Mouse (Mus musculus) hindbrain, embryonic 14.5 days (tissue): Measurements from ENCODE around the gene Hirip3. TPM values are rescaled to one million over a fixed set of nuclear protein-coding genes. Genes with fewer than 3 reads are reported as not detected.

ENCODE experiments used
- polyA plus RNA-seq: library from polyadenylated mRNA; unstranded; fragments of >200 nt; fragmentation: Nextera tagmentation; extraction: Ambion mirVana; gene quantifications from 2 replicates; pipeline ENCODE4 v1.2.1, GENCODE M21; 2014

The Hirip3 gene
- polyA plus RNA-seq, 1 experiment from 2014 or later: 10.1 TPM

Other genes starting within 250 kb of the Hirip3 start
- gene Nupr1, start 231.1 kb upstream of the Hirip3 start, polyA plus RNA-seq: 11.4 and 12.4 TPM in 2 replicates
- 58.0 and 61.1 TPM in 2 replicates for gene Sgf29, start 212.7 kb upstream of the Hirip3 start, polyA plus RNA-seq
- 2.5 and 5.3 TPM in 2 replicates for gene Sult1a1, start 185.5 kb upstream of the Hirip3 start, polyA plus RNA-seq
- 124 and 159 TPM in 2 replicates for gene Bola2, start 166.6 kb upstream of the Hirip3 start, polyA plus RNA-seq
- 10.7 and 10.9 TPM in 2 replicates for gene Slx1b, start 166.2 kb upstream of the Hirip3 start, polyA plus RNA-seq
- 82.2 and 99.7 TPM in 2 replicates for gene Coro1a, start 154.2 kb upstream of the Hirip3 start, polyA plus RNA-seq
- 96.5 and 97.0 TPM in 2 replicates for gene Mapk3, start 102.4 kb upstream of the Hirip3 start, polyA plus RNA-seq
- 1.0 and 1.8 TPM in 2 replicates for gene Gdpd3, start 95.6 kb upstream of the Hirip3 start, polyA plus RNA-seq
- gene Ypel3, start 85.0 kb upstream of the Hirip3 start, polyA plus RNA-seq: 206 and 218 TPM in 2 replicates
- 0.21 and 0.26 TPM in 2 replicates for gene Tbx6, start 80.5 kb upstream of the Hirip3 start, polyA plus RNA-seq
- 177 and 182 TPM in 2 replicates for gene Ppp4c, start 69.5 kb upstream of the Hirip3 start, polyA plus RNA-seq
- 53.2 and 54.7 TPM in 2 replicates for gene Fam57b, start 64.3 kb upstream of the Hirip3 start, polyA plus RNA-seq
- gene 4930451I11Rik, start 30.3 kb upstream of the Hirip3 start, polyA plus RNA-seq: 0.74 TPM in 1 of 2 replicates, not detected in the other
- 16.5 and 25.7 TPM in 2 replicates for gene Doc2a, start 14.6 kb upstream of the Hirip3 start, polyA plus RNA-seq
- 93.7 and 95.3 TPM in 2 replicates for gene Ino80e, start 405 bp downstream of the Hirip3 start, polyA plus RNA-seq
- 36.4 and 37.2 TPM in 2 replicates for gene Taok2, start 22.7 kb downstream of the Hirip3 start, polyA plus RNA-seq
- 28.0 and 29.3 TPM in 2 replicates for gene Tmem219, start 60.9 kb downstream of the Hirip3 start, polyA plus RNA-seq
- gene Kctd13, start 66.9 kb downstream of the Hirip3 start, polyA plus RNA-seq: 102 and 104 TPM in 2 replicates
- 8.0 and 10.9 TPM in 2 replicates for gene Asphd1, start 87.6 kb downstream of the Hirip3 start, polyA plus RNA-seq
- 68.9 and 70.1 TPM in 2 replicates for gene Sez6l2, start 88.6 kb downstream of the Hirip3 start, polyA plus RNA-seq
- 110 and 118 TPM in 2 replicates for gene Cdipt, start 113.9 kb downstream of the Hirip3 start, polyA plus RNA-seq
- gene Cdiptos, start 114.1 kb downstream of the Hirip3 start, polyA plus RNA-seq: 0.98 and 1.0 TPM in 2 replicates
- 3.4 and 4.0 TPM in 2 replicates for gene Mvp, start 152.6 kb downstream of the Hirip3 start, polyA plus RNA-seq
- gene Pagr1b, start 154.5 kb downstream of the Hirip3 start, polyA plus RNA-seq: 0.70 TPM in 1 of 2 replicates, not detected in the other
- 31.5 and 38.6 TPM in 2 replicates for gene Pagr1a, start 155.4 kb downstream of the Hirip3 start, polyA plus RNA-seq
- 51.9 and 52.3 TPM in 2 replicates for gene Gm42742, start 159.1 kb downstream of the Hirip3 start, polyA plus RNA-seq
- 46.7 and 57.0 TPM in 2 replicates for gene Prrt2, start 159.2 kb downstream of the Hirip3 start, polyA plus RNA-seq
- 68.6 and 73.1 TPM in 2 replicates for gene Maz, start 165.1 kb downstream of the Hirip3 start, polyA plus RNA-seq
- gene Kif22, start 180.5 kb downstream of the Hirip3 start, polyA plus RNA-seq: 20.3 and 24.6 TPM in 2 replicates
- gene Zg16, start 225.4 kb downstream of the Hirip3 start, polyA plus RNA-seq: not detected in 2 replicates
- gene AI467606, start 229.4 kb downstream of the Hirip3 start, polyA plus RNA-seq: 1.7 and 1.9 TPM in 2 replicates